Mouse (Mus musculus) hindbrain, embryonic 10.5 days (tissue): ENCODE data around the gene Cdr1. TPM values are rescaled to one million over a fixed set of nuclear protein-coding genes. Genes with fewer than 3 reads are reported as not detected.

ENCODE experiments used
- DNase-seq: peaks from one replicate; pipeline ENCODE4 v3.0.0-alpha.2; 2017; ENCODE audit warnings: low spot score
- H3K27ac ChIP-seq: fragments of 300-500 bp; sonication (generic); 2 replicates; pipeline ENCODE4 v1.5.1; 2016; ENCODE audit warnings: mild to moderate bottlenecking, moderate library complexity
- H3K27me3 ChIP-seq: fragments of 300-500 bp; sonication (generic); 2 replicates; pipeline ENCODE4 v1.6.1; 2016; ENCODE audit warnings: mild to moderate bottlenecking; ENCODE audit not compliant: poor library complexity, insufficient read depth, severe bottlenecking
- H3K36me3 ChIP-seq: fragments of 300-500 bp; sonication (generic); 2 replicates; pipeline ENCODE4 v1.6.1; 2016; ENCODE audit warnings: mild to moderate bottlenecking, moderate library complexity
- H3K4me1 ChIP-seq: fragments of 300-500 bp; sonication (generic); replicated peaks from 2 replicates; pipeline ENCODE4 v1.6.1; 2016; ENCODE audit warnings: mild to moderate bottlenecking
- H3K4me3 ChIP-seq: fragments of 300-500 bp; sonication (generic); 2 replicates; pipeline ENCODE4 v1.5.1; 2016; ENCODE audit warnings: mild to moderate bottlenecking, moderate library complexity
- H3K9me3 ChIP-seq: fragments of 300-500 bp; sonication (generic); 2 replicates; pipeline ENCODE4 v1.6.1; 2016; ENCODE audit warnings: mild to moderate bottlenecking, moderate library complexity
- WGBS: fragments of 180-500 bp; shearing (Covaris S2); methylation state at CpG from one replicate; pipeline ENCODE4 v1.1.7; 2016; 5-methylcytosine and 5-hydroxymethylcytosine counted together
- polyA plus RNA-seq: library from polyadenylated mRNA; unstranded; fragments of >200 nt; fragmentation: Nextera tagmentation; extraction: Ambion mirVana; gene quantifications from 2 replicates; pipeline ENCODE4 v1.2.1, GENCODE M21; 2016

Gene Cdr1
- polyA plus RNA-seq = 0.24 TPM in 1 of 2 replicates, not detected in the other

DNA sequence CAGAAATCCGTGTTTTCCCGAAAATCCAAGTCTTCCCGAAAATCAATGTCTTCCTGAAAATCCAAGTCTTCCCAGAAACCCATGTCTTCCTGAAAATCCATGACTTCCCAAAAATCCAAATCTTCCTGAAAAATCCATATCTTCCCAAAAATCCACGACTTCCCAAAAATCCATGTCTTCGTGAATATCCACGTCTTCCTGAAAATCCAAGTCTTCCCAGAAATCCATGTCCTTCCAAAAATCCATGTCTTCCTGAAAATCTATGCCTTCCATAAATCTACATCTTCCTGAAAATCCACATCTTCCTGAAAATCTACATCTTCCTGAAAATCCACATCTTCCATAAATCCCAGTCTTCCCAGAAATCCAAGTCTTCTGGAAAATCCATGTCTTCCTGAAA lies at the start of gene Cdr1:
Gene Cdr1, minus strand, starts transcription at position 101 of the 400 bp plus-strand sequence.
- Histone ChIP-seq H3K9me3 (peaks cover 17% of the 10 kb centered on the region; the same call in 1 of the 2 replicates), H3K27ac (no peak within 1 kb of the TSS), H3K4me1 (no peaks in the 10 kb centered on the region), H3K4me3 (no peak within 1 kb of the TSS), H3K27me3 (no peaks in the 10 kb centered on the region), H3K36me3 (no peaks in the 10 kb centered on the region)
- 95% methylated on average over 6 of the region's 6 CpGs for WGBS
- DNase-seq = no peak

DNA sequence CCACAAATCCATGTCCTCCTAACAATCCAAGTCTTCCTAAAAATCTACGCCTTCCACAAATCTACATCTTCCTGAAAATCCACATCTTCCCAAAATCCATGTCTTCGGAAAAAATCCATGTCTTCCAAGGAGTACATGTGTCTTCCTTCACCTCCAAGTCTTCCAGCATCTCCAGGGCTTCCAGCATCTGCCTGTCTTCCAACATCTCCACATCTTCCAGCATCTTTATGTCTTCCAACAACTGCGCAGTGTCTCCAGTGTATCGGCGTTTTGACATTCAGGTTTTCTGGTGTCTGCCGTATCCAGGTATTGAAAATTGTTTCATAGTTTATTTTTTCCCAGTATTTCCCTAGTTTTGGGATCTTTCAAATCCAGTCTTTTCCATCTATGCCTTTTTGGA lies 511 bp upstream of the Cdr1 start:
- H3K27me3 ChIP-seq = no peaks in the 10 kb centered on the region
- no peak for DNase-seq
- H3K4me3 ChIP-seq = no peak overlapping the region
- peaks cover 17% of the 10 kb centered on the region; the same call in 1 of the 2 replicates for H3K9me3 ChIP-seq
- no peaks in the 10 kb centered on the region for H3K4me1 ChIP-seq
- 92% methylated on average over 6 of the region's 6 CpGs for WGBS
- no peak overlapping the region for H3K27ac ChIP-seq
- no peaks in the 10 kb centered on the region for H3K36me3 ChIP-seq

DNA sequence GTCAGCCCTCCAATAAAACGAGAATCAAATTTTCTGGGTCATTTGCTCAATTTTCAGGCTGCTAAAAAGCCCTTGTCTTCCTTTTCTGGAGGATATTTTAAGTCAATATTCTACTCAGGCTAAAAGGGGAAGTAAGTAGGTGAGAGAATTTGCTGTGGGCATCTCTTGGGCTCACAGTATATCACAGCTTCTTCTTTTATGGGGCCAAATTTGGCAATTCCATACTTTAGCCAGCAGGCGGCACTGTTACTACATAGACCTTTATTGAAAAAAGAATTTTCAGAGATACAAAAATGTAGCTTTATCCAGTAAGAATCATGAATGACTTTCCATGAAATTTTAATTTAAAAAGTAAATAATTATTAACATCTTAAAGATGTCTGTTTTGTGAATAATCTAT lies 18.8 kb downstream of the Cdr1 start:
- DNase-seq = no peak
- Histone ChIP-seq H3K27ac (no peak overlapping the region), H3K27me3 (no peaks in the 10 kb centered on the region), H3K9me3 (no peaks in the 10 kb centered on the region), H3K4me3 (no peak overlapping the region), H3K4me1 (no peaks in the 10 kb centered on the region), H3K36me3 (no peaks in the 10 kb centered on the region)
- 40% methylated on average over 2 of the region's 2 CpGs for WGBS

DNA sequence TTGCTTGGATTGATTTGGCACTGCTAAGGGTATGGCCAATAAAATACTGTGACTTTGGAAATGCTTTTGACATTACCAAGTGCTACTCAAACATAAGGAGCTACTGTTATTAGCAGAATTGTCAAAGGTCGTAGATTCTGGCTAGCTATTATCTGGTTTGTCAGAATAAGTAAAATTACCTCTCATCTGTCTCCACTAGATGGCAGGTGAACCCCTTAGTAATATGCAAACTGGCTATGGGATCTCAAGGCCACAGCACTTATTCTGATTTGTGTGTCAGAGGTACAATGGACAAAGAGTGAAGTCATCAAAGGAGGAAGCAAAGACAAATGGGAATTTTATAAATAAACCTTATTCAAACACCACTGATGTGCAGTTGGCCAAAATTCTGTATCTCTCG lies 24.1 kb downstream of the Cdr1 start:
- 72% methylated on average over 2 of the region's 2 CpGs for WGBS
- Histone ChIP-seq H3K36me3 (no peaks in the 10 kb centered on the region), H3K9me3 (no peaks in the 10 kb centered on the region), H3K27ac (no peak overlapping the region), H3K27me3 (no peaks in the 10 kb centered on the region), H3K4me3 (no peak overlapping the region), H3K4me1 (no peaks in the 10 kb centered on the region)
- DNase-seq = no peak

DNA sequence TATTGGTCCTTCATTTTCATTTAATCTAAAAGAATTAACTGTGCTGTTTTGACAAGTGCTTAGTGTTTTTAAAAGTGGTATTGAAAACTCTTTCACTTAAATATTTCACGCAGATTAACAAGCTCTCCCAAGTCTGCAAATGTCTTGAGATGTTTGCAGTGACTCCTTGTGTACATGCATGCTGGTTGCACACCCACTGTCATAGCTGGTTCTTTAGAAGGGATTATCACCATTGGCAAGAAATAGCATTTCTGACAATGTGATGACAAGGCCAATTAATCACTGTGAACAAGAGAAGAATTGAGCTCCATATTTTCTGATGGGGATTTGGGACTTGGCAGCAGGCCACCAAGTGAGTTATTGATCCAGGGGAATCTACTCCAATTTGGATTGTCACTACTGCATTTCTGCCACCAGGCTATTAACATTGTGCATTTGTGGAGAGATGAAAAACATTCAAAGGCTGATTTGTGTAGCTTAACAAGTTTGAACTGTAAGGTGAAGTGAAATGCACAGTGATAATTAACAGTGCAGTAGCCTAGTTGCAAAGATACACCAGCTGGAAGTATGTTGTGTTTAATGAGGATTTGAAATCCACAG lies 30.6 kb downstream of the Cdr1 start:
- H3K36me3 ChIP-seq = no peaks in the 10 kb centered on the region
- H3K27ac ChIP-seq = no peak overlapping the region
- no peak for DNase-seq
- no peak overlapping the region for H3K4me3 ChIP-seq
- H3K27me3 ChIP-seq = no peaks in the 10 kb centered on the region
- no peaks in the 10 kb centered on the region for H3K4me1 ChIP-seq
- no peaks in the 10 kb centered on the region for H3K9me3 ChIP-seq
- WGBS = 88% methylated on average over 1 of the region's 1 CpGs

DNA sequence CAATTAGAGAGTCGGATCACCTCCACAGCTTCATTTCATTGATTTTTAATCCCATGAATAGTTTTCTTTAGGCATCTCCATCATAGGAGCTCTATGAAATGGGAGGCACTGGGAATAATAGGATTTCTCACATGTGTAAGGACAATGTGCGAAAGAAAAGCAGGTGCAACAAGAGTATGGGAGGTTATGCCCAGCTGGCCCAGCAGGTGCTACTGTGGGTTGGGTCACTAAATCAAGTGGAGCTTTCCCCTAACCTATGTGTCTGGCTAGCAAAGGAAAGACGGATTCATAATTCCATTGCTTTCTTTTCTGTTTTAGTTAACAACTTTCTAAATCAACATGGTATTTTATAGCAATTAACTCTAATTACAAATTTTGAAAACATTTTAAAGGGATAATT lies 31.1 kb downstream of the Cdr1 start:
- 76% methylated on average over 3 of the region's 3 CpGs for WGBS
- Histone ChIP-seq H3K9me3 (no peaks in the 10 kb centered on the region), H3K27me3 (no peaks in the 10 kb centered on the region), H3K4me3 (no peak overlapping the region), H3K4me1 (no peaks in the 10 kb centered on the region), H3K36me3 (no peaks in the 10 kb centered on the region), H3K27ac (no peak overlapping the region)
- DNase-seq = no peak

DNA sequence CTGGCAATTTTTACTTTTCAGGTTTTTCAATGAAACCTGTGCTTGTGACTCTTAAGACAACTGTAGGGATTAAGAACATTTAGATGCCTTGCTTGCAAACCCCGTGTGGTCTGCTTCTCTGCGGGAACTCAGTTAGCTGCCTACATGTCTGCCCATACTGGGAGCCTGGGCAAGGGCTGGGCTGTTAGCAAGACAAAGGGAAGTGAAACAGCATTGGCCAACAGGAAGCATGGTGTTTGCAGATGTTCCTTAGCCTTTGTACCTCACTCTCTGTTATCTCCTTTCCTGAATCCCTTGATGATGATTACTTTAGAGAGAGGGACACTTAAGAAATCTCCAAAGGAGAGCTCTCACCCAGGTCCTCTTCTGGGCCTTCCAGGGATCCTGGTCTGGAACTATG lies 38.8 kb downstream of the Cdr1 start:
- 22% methylated on average over 2 of the region's 2 CpGs for WGBS
- Histone ChIP-seq H3K36me3 (no peaks in the 10 kb centered on the region), H3K27me3 (no peaks in the 10 kb centered on the region), H3K9me3 (no peaks in the 10 kb centered on the region), H3K27ac (no peak overlapping the region), H3K4me1 (no peaks in the 10 kb centered on the region), H3K4me3 (no peak overlapping the region)
- no peak for DNase-seq

DNA sequence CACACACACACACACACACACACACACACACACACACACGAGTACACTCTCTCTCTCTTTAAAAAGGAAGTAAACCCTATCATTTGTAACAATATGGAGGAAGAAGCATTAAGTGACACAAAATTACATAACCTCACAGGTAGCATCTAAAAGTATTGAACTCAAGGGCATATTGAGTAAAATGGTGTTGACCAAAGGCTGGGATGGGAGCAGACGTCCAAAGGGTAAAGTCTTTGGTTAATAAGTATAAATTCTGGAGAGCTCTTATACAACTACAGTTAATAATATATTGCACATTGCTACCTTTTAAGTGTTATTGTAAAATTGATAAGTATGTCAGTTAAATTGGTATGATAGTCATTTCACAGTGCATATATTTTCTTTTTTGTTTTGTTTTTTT lies 39.9 kb downstream of the Cdr1 start:
- H3K36me3 ChIP-seq = no peaks in the 10 kb centered on the region
- DNase-seq = no peak
- H3K4me3 ChIP-seq = no peak overlapping the region
- H3K27ac ChIP-seq = no peak overlapping the region
- H3K9me3 ChIP-seq = no peaks in the 10 kb centered on the region
- H3K4me1 ChIP-seq = no peaks in the 10 kb centered on the region
- no peaks in the 10 kb centered on the region for H3K27me3 ChIP-seq
- WGBS = 89% methylated on average over 2 of the region's 2 CpGs

DNA sequence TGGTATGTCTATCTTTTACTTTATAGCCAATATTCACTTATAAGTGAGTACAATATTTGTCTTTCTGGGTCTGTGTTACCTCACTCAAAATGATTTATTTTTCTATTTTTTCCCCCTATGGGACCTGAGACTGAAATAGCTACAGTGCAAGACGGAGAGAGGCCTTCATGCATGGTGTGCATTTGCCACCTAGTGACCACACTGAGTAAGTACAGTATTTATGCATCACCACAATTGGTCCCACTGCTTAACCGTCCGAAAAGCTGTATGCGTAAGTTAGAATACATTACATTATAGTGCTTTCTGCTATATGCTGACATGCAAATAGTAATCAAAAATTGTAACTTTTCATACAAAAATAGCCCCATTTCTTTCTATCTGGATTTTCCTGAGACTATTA lies 50.8 kb downstream of the Cdr1 start:
- no peak overlapping the region for H3K27ac ChIP-seq
- H3K9me3 ChIP-seq = no peaks in the 10 kb centered on the region
- no peaks in the 10 kb centered on the region for H3K36me3 ChIP-seq
- no peaks in the 10 kb centered on the region for H3K27me3 ChIP-seq
- H3K4me1 ChIP-seq = no peaks in the 10 kb centered on the region
- no peak overlapping the region for H3K4me3 ChIP-seq
- DNase-seq = no peak
- 75% methylated on average over 4 of the region's 4 CpGs for WGBS
